12 mouse cellular contexts compared by ENCODE assay signal in genomic region chr2:132509261-132509660, GRCm38 (mm10).
DNase-seq lines count a peak whose midpoint lies in the region; ATAC-seq and TF ChIP-seq lines count a peak whose summit lies in the region.
"Had no signal": no experiment of that assay in that cellular context is flagged by ENCODE, and none has a peak within 500 bp of the region (broad histone marks: within the 10 kb centered on the region; RNA-seq: fewer than 3 reads in every experiment).

No protein-coding gene starts in this region.

- no peaks in the 10 kb centered on the region; the same call in 1 of the 2 replicates for H3K4me1 ChIP-seq in small intestine, adult 2 months (ENCODE audit: control insufficient read depth, insufficient read depth, insufficient read length, low read length)
- H3K4me1 ChIP-seq: forebrain, embryonic 13.5 days had no signal

- no peaks in the 10 kb centered on the region for H3K27me3 ChIP-seq in small intestine, adult 2 months (ENCODE audit: control insufficient read depth, insufficient read depth, low read length)
- H3K27me3 ChIP-seq: forebrain, embryonic 13.5 days; heart, embryonic 12.5 days had no signal

- peak overlapping the region; percentile 42 for H3K27ac ChIP-seq in small intestine, adult 2 months (ENCODE audit: insufficient read depth, low read depth, low read length)
- H3K27ac ChIP-seq: forebrain, embryonic 13.5 days; macrophage had no signal

- H3K36me3 ChIP-seq in small intestine, adult 2 months (ENCODE audit: control insufficient read depth, insufficient read depth, low read length) = no peaks in the 10 kb centered on the region
- H3K36me3 ChIP-seq: heart, embryonic 12.5 days had no signal

- WGBS in small intestine, adult 2 months = 56% methylated on average over 9 of the region's 9 CpGs

- no peak overlapping the region for H3K4me3 ChIP-seq in small intestine, adult 2 months (ENCODE audit: low read depth, low read length)
- H3K4me3 ChIP-seq: forebrain, embryonic 13.5 days; heart, embryonic 12.5 days had no signal

- no peak for DNase-seq in cerebellum, postnatal 4 days (ENCODE audit: low spot score in 2 of 2)
- DNase-seq in right cerebral cortex, adult 18-20 months = peak; percentile 64
- DNase-seq in right cerebral cortex, postnatal 25 days = no peak
- peak; percentile 39 to 44 for DNase-seq in cerebellum, postnatal 10 days
- no peak for DNase-seq in gastrocnemius, adult 18-20 months (ENCODE audit: low spot score)
- no peak for DNase-seq in spleen, adult 18-20 months
- DNase-seq: kidney, adult 9 months had no signal

- TF ChIP-seq CTCF in small intestine, adult 2 months (IDR thresholded peaks at IDR 0.05; ENCODE audit: extremely low read depth, insufficient read length, insufficient replicate concordance, low read depth, low read length) = no peak

- peak; percentile 55 for ATAC-seq in cerebellum, adult (ENCODE audit: insufficient number of reproducible peaks, low FRiP score, low TSS enrichment)
- ATAC-seq: forebrain, embryonic 13.5 days had no signal

- no peak for TF ChIP-seq POLR2A in small intestine, adult 2 months (IDR thresholded peaks at IDR 0.05; ENCODE audit: low read depth, low read length)

Comparison
In these comparisons a context has a peak if more than half of its experiments do, and no peak if none do; other contexts are left out.
1. DNase-seq: peak in right cerebral cortex, adult 18-20 months (single experiment) and cerebellum, postnatal 10 days (2 of 2); none in cerebellum, postnatal 4 days (0 of 2), right cerebral cortex, postnatal 25 days (single experiment), gastrocnemius, adult 18-20 months (single experiment) and spleen, adult 18-20 months (0 of 2).